Mouse (Mus musculus): ENCODE data around the gene Foxj2.

- TF ChIP-seq CTCF (IDR thresholded peaks at IDR 0.05; ENCODE audit: borderline replicate concordance, extremely low read depth, insufficient read depth, insufficient read length) (no peak), POLR2A (IDR thresholded peaks at IDR 0.05; ENCODE audit: borderline replicate concordance, extremely low read depth, insufficient read depth, insufficient read length, poor library complexity, severe bottlenecking) (no peak)
These were observed 18.4 kb upstream of the Foxj2 start, which contains the start of gene Slc2a3 for GRCm38 (mm10) chr6:122801301-122801800.

Measured in brain, embryonic 14.5 days (tissue).